ENCODE assay signal across 7 mouse cellular contexts in genomic region chr11:34796097-34796496, GRCm38 (mm10). TPM values are rescaled to one million over a fixed set of nuclear protein-coding genes. Genes with fewer than 3 reads are reported as not detected.
DNase-seq lines count a peak whose midpoint lies in the region; ATAC-seq lines count a peak whose summit lies in the region.

No protein-coding gene starts in this region.

- H3K27me3 ChIP-seq in heart, embryonic 12.5 days (replicated peaks): no peaks in the 10 kb centered on the region

- H3K27ac ChIP-seq in heart, embryonic 12.5 days (ENCODE audit: poor library complexity, severe bottlenecking): no peak overlapping the region

- peak; percentile 12 to 14 for DNase-seq in left cerebral cortex, postnatal 25 days (ENCODE audit: low spot score in 2 of 2)
- DNase-seq in left cerebral cortex, postnatal 14 days (ENCODE audit: low spot score in 2 of 2): no peak
- DNase-seq in ES-CJ7 (ENCODE audit: low read depth, low spot score): peak; percentile 44
- peak; percentile 18 for DNase-seq in adrenal gland, adult 8-10 months
- DNase-seq in retina, embryonic 14.5 days (ENCODE audit: low spot score): peak; percentile 13
- no peak for DNase-seq in gastrocnemius, adult 8-10 months (ENCODE audit: low spot score in 2 of 2)

- H3K4me2 ChIP-seq in heart, embryonic 12.5 days: no peak overlapping the region

- no peak overlapping the region for H3K4me3 ChIP-seq in heart, embryonic 12.5 days

- no peaks in the 10 kb centered on the region for H3K9me3 ChIP-seq in heart, embryonic 12.5 days (replicated peaks)

- H3K4me1 ChIP-seq in heart, embryonic 12.5 days (replicated peaks): no peaks in the 10 kb centered on the region

- no peaks in the 10 kb centered on the region for H3K36me3 ChIP-seq in heart, embryonic 12.5 days

- WGBS in heart, embryonic 12.5 days: 29% methylated on average over 4 of the region's 4 CpGs

- no peak overlapping the region for H3K9ac ChIP-seq in heart, embryonic 12.5 days

- no peak for ATAC-seq in heart, embryonic 12.5 days (ENCODE audit: insufficient number of reproducible peaks, low FRiP score)

- intact Hi-C loops in left cerebral cortex, postnatal 25 days (cut with DNase I): loop anchor here (5.0 to 10.0 kb wide), 2 partner anchors 481 to 569 kb away; partner anchors contain the start of gene Fam196b
- intact Hi-C loops in left cerebral cortex, postnatal 14 days (cut with DNase I): loop anchor here (5.0 kb wide), 1 partner anchor 569 kb away; no protein-coding TSS in a partner anchor

RNA-seq across cellular contexts. Expression of gene Dock2, which starts 12.4 kb away (rescaled TPM):
- total RNA-seq in left cerebral cortex, postnatal 25 days (2021): 1 to 10 TPM; 3.5 to 3.7 TPM
- 1 to 10 TPM; 3.1 to 3.4 TPM for total RNA-seq in left cerebral cortex, postnatal 14 days (2021)
- total RNA-seq in adrenal gland, adult 8-10 months (2022): 1 to 10 TPM; 2.8 to 6.6 (median 4.8) TPM
- under 1 TPM; 0.39 to 0.67 (median 0.50) TPM for total RNA-seq in gastrocnemius, adult 8-10 months (2022)
- polyA plus RNA-seq in heart, embryonic 12.5 days (2016; fragmentation: Nextera tagmentation; extraction: Ambion mirVana): 0.42 and 0.72 TPM in 2 replicates

RNA-seq across cellular contexts. Expression of gene Spdl1, which starts 37.3 kb away (rescaled TPM):
- total RNA-seq in left cerebral cortex, postnatal 25 days (2021): under 1 TPM; 0.32 to 0.73 TPM
- under 1 TPM; 0.70 to 0.91 TPM for total RNA-seq in left cerebral cortex, postnatal 14 days (2021)
- total RNA-seq in adrenal gland, adult 8-10 months (2022): 1 to 10 TPM in 1 of 4 experiments, under 1 TPM in 3; 0.58 to 1.4 (median 0.72) TPM
- total RNA-seq in gastrocnemius, adult 8-10 months (2022): under 1 TPM in 2 of 4 experiments, not detected in 2; 0.11 to 0.39 TPM
- 18.8 and 19.2 TPM in 2 replicates for polyA plus RNA-seq in heart, embryonic 12.5 days (2016; fragmentation: Nextera tagmentation; extraction: Ambion mirVana)

Comparison
In these comparisons a context has a peak if more than half of its experiments do, and no peak if none do; other contexts are left out.
1. DNase-seq: peak in left cerebral cortex, postnatal 25 days (2 of 2), ES-CJ7 (single experiment), adrenal gland, adult 8-10 months (single experiment) and retina, embryonic 14.5 days (single experiment); none in left cerebral cortex, postnatal 14 days (0 of 2) and gastrocnemius, adult 8-10 months (0 of 2).